Mouse (Mus musculus) heart, postnatal 0 days (tissue): Measurements from ENCODE around the gene Smim5.

Source experiments
- CTCF ChIP-seq: IDR thresholded peaks from 2 replicates; pipeline ENCODE4 v1.5.1; 2016; ENCODE audit warnings: antibody characterized with exemption, control low read depth, low read depth
- EP300 ChIP-seq: IDR thresholded peaks from 2 replicates; pipeline ENCODE4 v1.6.1; 2016; ENCODE audit warnings: antibody characterized with exemption, low read depth

DNA sequence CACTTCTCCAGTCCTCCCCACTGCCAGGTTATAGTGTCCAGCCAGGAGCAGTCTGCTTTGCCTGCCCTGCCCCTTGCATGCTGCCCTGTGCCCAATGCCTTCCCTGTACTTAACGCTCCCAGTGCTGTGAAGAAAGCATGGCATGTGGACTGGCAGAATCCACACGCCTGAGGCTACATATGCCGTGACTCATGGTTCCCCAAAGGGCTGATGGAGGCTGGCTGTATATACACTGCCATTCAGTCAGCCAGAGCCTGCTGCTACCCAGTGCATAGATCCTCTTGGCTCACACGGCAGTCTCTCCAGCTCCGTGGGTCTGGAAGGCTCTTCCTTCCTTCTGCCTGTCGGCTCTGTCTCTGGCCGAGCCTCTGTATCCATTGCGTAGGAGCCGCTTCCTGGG is 48.5 kb downstream of the Smim5 start:
- TF ChIP-seq CTCF = no peak
- TF ChIP-seq EP300 = no peak
